Mouse (Mus musculus): ENCODE results near the gene Fam198b. TPM values are rescaled to one million over a fixed set of nuclear protein-coding genes. Genes with fewer than 3 reads are reported as not detected.

Gene Fam198b
- polyA plus RNA-seq, 2 experiments: 0.57 to 0.70 TPM

- DNase-seq (ENCODE audit: low read depth in 3 of 3, low spot score in 3 of 3) (no peak), ATAC-seq (ENCODE audit: insufficient read depth) (no peak)
- 57% methylated on average over 6 of the region's 6 CpGs for WGBS (ENCODE audit: insufficient replicate concordance)
- no peaks in the 10 kb centered on the region for H3K27me3 ChIP-seq (ENCODE audit: control insufficient read depth, insufficient read depth, low read length)
- H3K9me3 ChIP-seq (ENCODE audit: control insufficient read depth, low read length): no peaks in the 10 kb centered on the region
- H3K4me1 ChIP-seq (replicated peaks; ENCODE audit: control insufficient read depth in 2 of 2, insufficient read depth in 2 of 2, low read length in 1 of 2): peaks cover 0 to 9% of the 10 kb centered on the region in 2 experiments; a peak in 3 of 4 replicates
- H3K9ac ChIP-seq (replicated peaks): no peak overlapping the region
- TF ChIP-seq EP300 (IDR thresholded peaks at IDR 0.05; ENCODE audit: low read depth) (no peak), CTCF (IDR thresholded peaks at IDR 0.05; ENCODE audit: low read depth) (no peak)
- H3K36me3 ChIP-seq (replicated peaks; ENCODE audit: control insufficient read depth, insufficient read depth, low read depth): no peaks in the 10 kb centered on the region
- no peak overlapping the region for H3K27ac ChIP-seq
- no peak overlapping the region for H3K4me3 ChIP-seq (ENCODE audit: insufficient read depth in 1 of 2, low read depth in 2 of 2, low read length in 2 of 2)
- no peak overlapping the region for H3K4me2 ChIP-seq (ENCODE audit: low read depth)
Observed at GRCm38 (mm10) chr3:79903803-79904202, 19.5 kb downstream of the Fam198b start.

GRCm38 (mm10) chr3:79904238-79904757 is 20.0 kb downstream of the Fam198b start:
- Histone ChIP-seq H3K4me2 (ENCODE audit: low read depth) (no peak overlapping the region), H3K27me3 (ENCODE audit: control insufficient read depth, insufficient read depth, low read length) (no peaks in the 10 kb centered on the region), H3K4me1 (replicated peaks; ENCODE audit: control insufficient read depth in 2 of 2, insufficient read depth in 2 of 2, low read length in 1 of 2) (peaks cover 0 to 9% of the 10 kb centered on the region in 2 experiments; a peak in 3 of 4 replicates), H3K36me3 (replicated peaks; ENCODE audit: control insufficient read depth, insufficient read depth, low read depth) (no peaks in the 10 kb centered on the region), H3K27ac (no peak overlapping the region), H3K9me3 (ENCODE audit: control insufficient read depth, low read length) (no peaks in the 10 kb centered on the region), H3K4me3 (ENCODE audit: insufficient read depth in 1 of 2, low read depth in 2 of 2, low read length in 2 of 2) (no peak overlapping the region), H3K9ac (replicated peaks) (no peak overlapping the region)
- TF ChIP-seq EP300 (IDR thresholded peaks at IDR 0.05; ENCODE audit: low read depth): no peak
- no peak for TF ChIP-seq CTCF (IDR thresholded peaks at IDR 0.05; ENCODE audit: low read depth)
- no peak for ATAC-seq (ENCODE audit: insufficient read depth)
- DNase-seq (ENCODE audit: low read depth in 3 of 3, low spot score in 3 of 3): no peak
- 68% methylated on average over 10 of the region's 10 CpGs for WGBS (ENCODE audit: insufficient replicate concordance)

GRCm38 (mm10) chr3:79905397-79905796 is 21.1 kb downstream of the Fam198b start:
- Histone ChIP-seq H3K4me1 (replicated peaks; ENCODE audit: control insufficient read depth in 2 of 2, insufficient read depth in 2 of 2, low read length in 1 of 2) (peaks cover 0 to 11% of the 10 kb centered on the region in 2 experiments; a peak in 3 of 4 replicates), H3K9ac (replicated peaks) (no peak overlapping the region), H3K36me3 (replicated peaks; ENCODE audit: control insufficient read depth, insufficient read depth, low read depth) (no peaks in the 10 kb centered on the region), H3K4me2 (ENCODE audit: low read depth) (no peak overlapping the region), H3K4me3 (ENCODE audit: insufficient read depth in 1 of 2, low read depth in 2 of 2, low read length in 2 of 2) (no peak overlapping the region), H3K27me3 (ENCODE audit: control insufficient read depth, insufficient read depth, low read length) (no peaks in the 10 kb centered on the region), H3K27ac (no peak overlapping the region), H3K9me3 (ENCODE audit: control insufficient read depth, low read length) (no peaks in the 10 kb centered on the region)
- TF ChIP-seq CTCF (IDR thresholded peaks at IDR 0.05; ENCODE audit: low read depth) (no peak), EP300 (IDR thresholded peaks at IDR 0.05; ENCODE audit: low read depth) (no peak)
- DNase-seq (ENCODE audit: low read depth in 3 of 3, low spot score in 3 of 3): no peak
- no peak for ATAC-seq (ENCODE audit: insufficient read depth)

- Histone ChIP-seq H3K4me2 (ENCODE audit: low read depth) (no peak overlapping the region), H3K27me3 (ENCODE audit: control insufficient read depth, insufficient read depth, low read length) (no peaks in the 10 kb centered on the region), H3K9me3 (ENCODE audit: control insufficient read depth, low read length) (no peaks in the 10 kb centered on the region), H3K36me3 (replicated peaks; ENCODE audit: control insufficient read depth, insufficient read depth, low read depth) (no peaks in the 10 kb centered on the region), H3K9ac (replicated peaks) (no peak overlapping the region), H3K27ac (no peak overlapping the region), H3K4me1 (replicated peaks; ENCODE audit: control insufficient read depth in 2 of 2, insufficient read depth in 2 of 2, low read length in 1 of 2) (peaks cover 0 to 17% of the 10 kb centered on the region in 2 experiments; a peak in 3 of 4 replicates), H3K4me3 (ENCODE audit: insufficient read depth in 1 of 2, low read depth in 2 of 2, low read length in 2 of 2) (no peak overlapping the region)
- TF ChIP-seq EP300 (IDR thresholded peaks at IDR 0.05; ENCODE audit: low read depth) (no peak), CTCF (IDR thresholded peaks at IDR 0.05; ENCODE audit: low read depth) (no peak)
- DNase-seq (ENCODE audit: low read depth in 3 of 3, low spot score in 3 of 3) (no peak), ATAC-seq (ENCODE audit: insufficient read depth) (no peak)
- WGBS (ENCODE audit: insufficient replicate concordance): 18% methylated on average over 5 of the region's 5 CpGs
Observed at GRCm38 (mm10) chr3:79906250-79907045, 22.1 kb downstream of the Fam198b start.

GRCm38 (mm10) chr3:79907223-79907622 is 22.9 kb downstream of the Fam198b start:
- Histone ChIP-seq H3K27me3 (ENCODE audit: control insufficient read depth, insufficient read depth, low read length) (no peaks in the 10 kb centered on the region), H3K36me3 (replicated peaks; ENCODE audit: control insufficient read depth, insufficient read depth, low read depth) (no peaks in the 10 kb centered on the region), H3K4me1 (replicated peaks; ENCODE audit: control insufficient read depth in 2 of 2, insufficient read depth in 2 of 2, low read length in 1 of 2) (peaks cover 0 to 17% of the 10 kb centered on the region in 2 experiments; a peak in 3 of 4 replicates), H3K9me3 (ENCODE audit: control insufficient read depth, low read length) (no peaks in the 10 kb centered on the region), H3K4me2 (ENCODE audit: low read depth) (no peak overlapping the region; the same call in 1 of the 2 replicates), H3K9ac (replicated peaks) (no peak overlapping the region), H3K4me3 (ENCODE audit: insufficient read depth in 1 of 2, low read depth in 2 of 2, low read length in 2 of 2) (no peak overlapping the region), H3K27ac (no peak overlapping the region)
- ATAC-seq (ENCODE audit: insufficient read depth) (peak; percentile 52; the same call in 1 of the 2 replicates), DNase-seq (ENCODE audit: low read depth in 3 of 3, low spot score in 3 of 3) (no peak)
- whole genome bisulfite sequencing (ENCODE audit: insufficient replicate concordance): 6% methylated on average over 7 of the region's 7 CpGs
- TF ChIP-seq EP300 (IDR thresholded peaks at IDR 0.05; ENCODE audit: low read depth): peak; percentile 51
- no peak for TF ChIP-seq CTCF (IDR thresholded peaks at IDR 0.05; ENCODE audit: low read depth)

Measured in liver, embryonic 14.5 days (tissue).